Mouse (Mus musculus): ENCODE results near the gene Otud1.

Otud1 gene

DNA sequence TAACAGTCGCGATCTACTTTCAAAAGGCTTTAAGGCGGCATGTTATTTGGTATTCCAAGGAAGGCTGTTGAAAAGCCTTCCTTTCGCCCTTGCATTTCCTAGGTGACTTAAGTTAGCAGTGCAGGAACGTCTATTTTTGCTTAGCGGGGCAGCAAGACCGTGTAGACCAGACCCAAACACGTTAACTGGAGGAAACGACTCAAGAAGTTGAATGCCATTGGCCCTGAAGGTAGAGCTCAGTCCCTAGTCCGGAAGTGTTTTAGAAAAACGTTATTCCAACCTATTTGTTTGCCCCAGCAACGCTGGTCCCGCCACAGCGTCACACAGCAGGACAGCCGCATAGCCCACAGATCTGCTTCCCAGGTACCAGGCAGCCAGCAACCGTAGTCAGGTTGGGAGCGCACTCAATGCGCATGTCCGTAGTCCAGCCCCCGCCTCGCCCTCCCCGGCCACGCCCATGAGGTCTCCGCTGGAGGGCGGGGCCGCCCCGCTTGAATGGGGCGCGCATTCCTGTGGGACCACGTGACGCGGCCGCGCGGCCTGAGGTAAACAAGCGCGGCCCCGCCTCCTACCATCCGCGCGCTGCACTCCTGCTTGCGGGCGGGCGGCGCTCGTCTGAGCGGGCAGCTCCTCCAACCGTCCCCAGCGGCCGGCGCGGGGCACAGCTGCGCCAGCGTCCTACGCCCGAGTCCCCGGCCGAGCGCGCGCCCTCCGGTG is at the start of gene Otud1:
TSS of gene Otud1 (plus strand) at position 595 of the 717 bp plus-strand sequence.
- peak; percentile 99 for DNase-seq (ENCODE audit: low read depth, low spot score)

DNA sequence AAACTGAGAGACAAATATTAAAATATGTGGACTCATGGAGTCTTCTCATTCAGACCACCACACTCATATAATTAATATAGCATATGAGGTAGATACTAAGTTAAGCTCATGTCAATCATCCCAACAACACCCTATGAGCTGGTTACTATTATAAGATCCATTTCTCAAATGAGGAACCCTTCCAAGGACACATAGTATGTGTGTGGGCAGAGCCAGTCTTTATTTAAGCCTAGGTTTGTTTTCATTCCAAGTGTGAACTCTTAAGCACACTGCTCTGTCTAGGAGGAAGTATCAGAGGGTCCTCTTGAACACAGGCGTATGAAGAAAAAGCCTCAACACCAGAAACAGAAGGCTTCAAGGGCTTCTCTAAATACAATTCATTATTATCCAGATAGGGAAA is 49.7 kb upstream of the Otud1 start:
- DNase-seq (ENCODE audit: low read depth, low spot score) = no peak

DNA sequence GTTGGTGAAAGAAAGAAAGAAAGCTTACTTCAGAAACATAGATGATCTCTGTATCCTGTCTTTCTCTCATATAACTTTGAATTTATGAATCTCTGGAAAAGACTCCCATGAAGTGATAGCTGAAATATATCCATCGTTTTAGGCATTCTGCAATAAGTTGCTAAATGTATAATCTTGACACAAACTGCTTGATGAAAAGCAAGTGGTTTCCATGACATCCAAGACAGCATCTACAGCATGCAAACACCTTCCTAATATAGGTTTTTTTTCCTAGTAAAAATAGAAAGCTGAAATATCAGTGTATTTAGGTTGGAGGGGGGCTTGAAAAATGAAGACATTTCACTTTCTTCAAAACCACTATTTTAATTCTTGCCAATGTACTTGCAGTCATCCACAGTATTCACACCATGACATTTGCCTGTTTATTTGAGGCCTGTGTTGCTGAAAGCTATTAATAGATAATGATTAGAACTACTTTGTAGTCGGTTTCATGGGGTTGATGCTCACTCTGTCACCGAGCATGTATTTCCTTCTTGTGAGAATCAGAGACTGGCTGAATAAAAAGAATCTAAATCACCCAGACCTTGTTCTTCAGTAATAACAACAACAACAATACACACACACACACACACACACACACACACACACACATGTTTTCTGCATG is 49.0 kb upstream of the Otud1 start:
- no peak for DNase-seq (ENCODE audit: low read depth, low spot score)

DNA sequence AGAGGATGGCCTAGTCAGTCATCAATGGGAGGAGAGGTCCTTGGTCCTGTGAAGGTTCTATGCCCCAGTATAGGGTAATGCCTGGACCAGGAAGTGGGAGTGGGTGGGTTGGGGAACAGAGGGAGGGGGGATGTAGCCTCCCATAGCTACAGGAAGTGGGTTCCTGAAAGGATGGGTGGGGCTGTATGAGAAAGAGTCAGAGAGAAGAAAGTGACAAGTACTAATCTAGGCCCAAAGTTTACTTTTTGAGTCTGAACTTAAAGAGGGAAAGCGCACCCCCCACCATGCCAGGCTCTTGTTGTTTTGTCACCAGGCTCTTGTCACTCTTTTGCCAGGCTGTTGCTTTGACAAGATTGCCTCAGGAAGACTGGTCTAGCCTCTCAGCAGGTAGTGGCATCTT is 35.5 kb upstream of the Otud1 start:
- no peak for DNase-seq (ENCODE audit: low read depth, low spot score)

DNA sequence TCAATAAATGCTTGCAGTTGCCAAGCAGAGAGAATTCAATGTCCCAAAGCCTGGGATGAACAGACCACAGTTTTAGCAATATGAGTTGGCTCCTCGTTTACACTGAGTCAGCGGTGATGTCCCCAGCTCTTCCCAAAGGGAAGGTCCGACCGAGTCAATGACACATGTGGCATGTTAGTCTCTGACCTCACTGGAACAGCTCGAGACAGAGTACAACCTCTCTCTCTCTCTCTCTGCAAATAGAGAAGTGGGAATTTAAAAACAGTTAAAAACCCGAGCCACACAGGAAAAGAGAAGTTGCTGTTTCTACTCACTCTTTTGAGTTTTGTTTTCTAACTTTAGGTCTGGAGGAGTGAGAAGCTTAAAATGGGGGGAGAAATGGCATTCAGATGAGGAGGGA is 30.5 kb upstream of the Otud1 start:
- DNase-seq (ENCODE audit: low read depth, low spot score) = peak; percentile 78

DNA sequence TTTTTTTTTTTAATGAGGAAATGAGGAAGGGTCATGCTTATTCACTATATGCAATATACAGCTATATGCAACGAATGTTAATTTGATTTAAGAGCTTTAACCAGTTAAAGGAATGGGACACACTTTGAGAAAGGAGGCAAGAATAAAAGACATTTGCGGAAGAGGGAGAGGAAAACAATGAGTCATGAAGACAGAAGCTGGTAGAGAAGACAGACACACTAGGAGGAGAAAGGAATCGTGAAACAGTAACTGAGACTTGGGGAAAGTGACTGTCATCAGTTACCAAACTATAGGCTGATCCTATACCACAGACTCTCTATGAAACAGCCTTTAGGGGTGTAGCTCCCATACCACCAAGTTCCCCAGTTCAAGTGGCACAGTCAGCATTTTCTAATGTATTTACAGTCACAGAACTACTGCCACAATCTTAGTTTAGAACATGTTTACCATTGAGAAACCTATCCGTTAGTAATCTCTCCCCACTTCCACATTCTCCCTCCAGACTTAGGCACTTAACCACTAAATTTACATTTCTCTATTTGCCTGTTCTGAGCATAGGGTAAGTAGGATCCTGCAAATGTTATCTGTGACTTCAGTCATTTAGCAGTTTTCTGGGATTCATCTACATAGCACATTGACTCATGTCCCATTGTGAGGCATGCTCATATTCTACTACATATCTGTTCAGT is 29.5 kb upstream of the Otud1 start:
- peak; percentile 72 for DNase-seq (ENCODE audit: low read depth, low spot score)

DNA sequence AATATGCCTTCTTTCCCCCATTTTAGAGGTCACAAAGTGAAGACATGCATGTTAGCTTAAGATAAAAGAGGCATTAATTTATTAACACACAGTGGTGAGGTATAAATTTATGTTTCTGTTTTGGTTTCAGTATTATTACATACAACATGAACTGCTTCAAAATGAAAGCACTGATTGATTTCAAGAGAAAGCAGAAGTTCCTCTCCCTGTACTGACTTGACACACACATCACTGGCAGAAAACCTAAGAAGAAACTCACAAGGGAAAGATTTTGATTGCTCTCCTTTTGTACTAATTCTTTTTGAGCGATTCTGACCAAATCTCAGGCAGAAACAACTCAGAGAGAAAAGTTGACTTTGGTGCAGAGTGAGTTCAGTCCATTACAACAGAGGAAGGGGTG is 27.0 kb upstream of the Otud1 start:
- DNase-seq (ENCODE audit: low read depth, low spot score) = peak; percentile 76

DNA sequence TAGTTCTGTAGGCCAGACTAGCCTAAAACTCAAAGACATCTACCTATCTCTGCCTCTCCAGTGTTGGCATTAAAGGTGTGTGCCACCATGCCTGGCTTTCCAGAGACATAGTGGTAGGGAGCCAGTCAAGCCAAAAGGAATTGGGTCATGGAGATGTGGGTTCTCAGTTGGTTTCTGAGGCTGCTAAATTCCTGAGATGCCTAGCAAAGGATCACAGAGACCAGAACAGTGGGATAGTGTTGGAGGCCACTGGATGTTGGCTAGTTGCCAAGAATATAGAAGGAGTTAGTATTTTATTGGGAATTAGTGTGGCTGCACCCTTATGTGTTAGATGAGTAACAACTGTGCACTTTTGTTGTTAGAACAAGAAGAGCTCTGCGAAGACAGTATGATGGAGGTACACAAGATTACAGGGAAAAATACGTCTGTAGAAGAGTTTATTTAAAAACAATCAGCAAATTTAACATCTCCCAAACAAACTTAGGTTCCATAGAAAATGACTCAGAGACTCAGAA is 24.1 kb upstream of the Otud1 start:
- DNase-seq (ENCODE audit: low read depth, low spot score) = no peak

DNA sequence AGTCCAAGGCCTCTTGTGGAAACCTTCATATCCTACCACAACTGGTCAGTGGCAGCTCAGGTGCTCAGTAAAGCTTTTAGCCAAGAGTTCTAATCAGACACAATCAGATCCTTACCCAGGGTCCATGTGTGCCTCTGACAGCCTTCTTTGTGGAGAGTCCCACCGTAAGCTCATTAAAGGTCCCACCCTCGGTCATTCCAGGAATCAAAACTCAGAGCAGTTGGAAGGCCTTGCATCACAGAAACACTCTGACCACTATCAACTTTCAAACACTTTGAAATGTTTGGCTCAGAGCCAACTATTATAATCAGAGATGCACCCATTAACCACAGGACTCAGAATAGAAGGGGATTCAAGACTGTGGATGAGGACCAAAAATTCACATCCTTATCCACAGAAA is 12.4 kb upstream of the Otud1 start:
- no peak for DNase-seq (ENCODE audit: low read depth, low spot score)

DNA sequence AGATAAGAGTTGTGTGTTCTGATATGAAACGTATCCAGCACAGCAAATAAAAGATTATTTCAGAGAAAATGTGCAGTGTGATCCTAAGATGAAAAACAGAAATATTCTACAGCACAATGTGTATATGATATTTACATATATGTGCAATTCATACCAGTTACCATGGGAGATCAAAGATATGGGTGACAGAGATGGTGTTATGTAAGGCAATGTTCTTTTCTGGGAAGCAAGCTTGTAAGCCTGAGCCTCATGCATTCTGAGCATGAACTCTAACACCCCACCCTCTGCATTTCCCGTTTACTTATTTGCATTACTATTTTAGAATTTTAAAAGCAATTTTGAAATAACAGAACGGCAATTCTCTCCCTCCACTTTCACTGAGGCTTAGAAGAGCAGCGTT is 11.4 kb upstream of the Otud1 start:
- DNase-seq (ENCODE audit: low read depth, low spot score) = no peak

DNA sequence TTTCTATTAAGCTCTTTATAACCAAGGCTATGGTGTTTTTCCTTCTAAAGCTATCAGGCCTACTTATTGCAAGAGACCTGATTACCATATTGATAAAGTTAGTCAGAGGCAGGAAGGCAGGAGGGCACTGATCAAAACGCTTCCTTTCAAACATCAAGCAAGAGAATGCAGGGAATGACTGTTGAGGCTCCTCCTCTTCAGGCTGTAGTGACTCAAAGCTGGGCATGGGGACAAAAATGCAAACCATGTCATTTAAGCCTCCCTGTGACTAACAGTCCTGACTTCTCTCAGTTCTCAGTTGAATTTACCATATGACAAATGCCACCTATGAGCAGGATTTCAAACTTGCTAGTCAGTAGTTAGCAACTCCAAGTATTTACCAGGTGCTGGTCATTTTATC is 10.6 kb upstream of the Otud1 start:
- peak; percentile 58 for DNase-seq (ENCODE audit: low read depth, low spot score)

DNA sequence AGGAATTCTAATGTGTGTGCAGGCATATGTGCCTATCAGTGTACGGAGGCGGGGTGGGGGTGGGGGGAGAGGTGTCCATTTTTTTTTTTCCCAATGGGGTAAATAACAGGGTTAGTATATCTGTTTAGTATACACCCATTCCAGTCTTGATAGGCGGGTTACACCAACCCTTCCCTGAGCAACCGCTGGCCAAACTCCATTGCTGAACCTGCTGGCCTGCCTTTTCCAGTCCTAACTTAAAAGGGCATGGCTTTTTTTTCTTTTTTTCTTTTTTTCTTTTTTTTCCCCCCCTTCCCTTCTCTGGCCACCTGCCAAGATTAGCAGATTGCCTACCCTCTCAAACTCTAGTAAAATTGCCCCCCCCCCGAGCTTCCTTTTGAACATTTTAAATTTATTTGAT is 1.1 kb upstream of the Otud1 start:
- DNase-seq (ENCODE audit: low read depth, low spot score) = no peak

DNA sequence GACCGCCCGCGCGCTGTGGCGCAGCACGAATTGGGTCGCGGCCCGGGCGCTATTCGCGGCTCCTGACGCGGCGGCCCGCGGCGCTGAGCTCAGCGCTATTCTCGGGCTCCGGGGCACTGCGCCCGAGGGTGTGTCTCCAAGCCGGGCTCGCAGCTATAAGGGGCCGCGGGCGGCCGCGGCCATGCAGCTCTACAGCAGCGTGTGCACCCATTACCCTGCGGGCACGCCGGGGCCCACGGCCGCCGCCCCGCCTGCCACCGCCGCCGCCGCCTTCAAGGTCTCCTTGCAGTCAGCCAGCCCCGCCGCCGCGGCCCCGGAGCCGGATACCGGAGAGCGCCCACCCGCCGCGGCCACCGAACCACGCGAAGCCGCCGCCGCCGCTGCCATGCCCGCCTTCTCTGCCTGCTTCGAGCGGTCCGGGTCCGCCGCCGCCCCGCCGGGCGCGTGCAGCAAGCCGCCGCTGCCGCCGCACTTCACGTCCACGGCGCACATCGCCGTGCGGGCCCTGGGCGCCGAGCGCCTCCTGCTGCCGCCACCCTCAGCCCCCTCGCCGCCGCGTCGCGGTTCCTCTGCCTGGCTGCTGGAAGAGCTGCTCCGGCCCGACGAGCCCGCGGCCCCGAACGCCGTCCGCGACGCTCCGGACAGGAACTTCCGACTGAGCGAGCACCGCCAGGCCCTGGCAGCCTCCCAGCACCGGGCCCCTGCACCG is 483 bp downstream of the Otud1 start:
- DNase-seq (ENCODE audit: low read depth, low spot score) = peak; percentile 83

DNA sequence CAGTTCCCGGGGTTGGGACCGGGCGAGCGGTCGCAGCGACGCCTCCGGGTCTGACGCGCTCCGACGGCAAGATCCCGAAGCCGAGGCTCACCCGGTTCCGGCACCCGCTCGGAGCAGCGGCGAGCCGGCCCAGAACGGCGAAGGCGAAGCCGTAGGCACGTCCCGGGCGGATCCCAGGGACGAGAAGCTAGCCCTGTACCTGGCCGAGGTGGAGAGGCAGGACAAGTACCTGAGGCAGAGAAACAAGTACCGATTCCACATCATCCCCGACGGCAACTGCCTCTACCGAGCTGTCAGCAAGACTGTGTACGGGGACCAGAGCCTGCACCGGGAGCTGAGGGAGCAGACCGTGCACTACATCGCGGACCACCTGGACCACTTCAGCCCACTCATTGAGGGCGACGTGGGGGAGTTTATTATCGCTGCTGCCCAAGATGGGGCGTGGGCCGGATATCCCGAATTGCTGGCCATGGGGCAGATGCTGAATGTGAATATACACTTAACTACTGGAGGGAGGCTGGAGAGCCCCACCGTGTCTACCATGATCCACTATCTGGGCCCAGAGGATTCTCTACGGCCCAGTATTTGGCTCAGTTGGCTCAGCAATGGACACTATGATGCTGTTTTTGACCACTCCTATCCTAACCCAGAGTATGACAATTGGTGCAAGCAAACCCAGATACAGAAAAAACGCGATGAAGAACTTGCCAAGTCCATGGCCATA is 1.3 kb downstream of the Otud1 start:
- DNase-seq (ENCODE audit: low read depth, low spot score) = no peak

DNA sequence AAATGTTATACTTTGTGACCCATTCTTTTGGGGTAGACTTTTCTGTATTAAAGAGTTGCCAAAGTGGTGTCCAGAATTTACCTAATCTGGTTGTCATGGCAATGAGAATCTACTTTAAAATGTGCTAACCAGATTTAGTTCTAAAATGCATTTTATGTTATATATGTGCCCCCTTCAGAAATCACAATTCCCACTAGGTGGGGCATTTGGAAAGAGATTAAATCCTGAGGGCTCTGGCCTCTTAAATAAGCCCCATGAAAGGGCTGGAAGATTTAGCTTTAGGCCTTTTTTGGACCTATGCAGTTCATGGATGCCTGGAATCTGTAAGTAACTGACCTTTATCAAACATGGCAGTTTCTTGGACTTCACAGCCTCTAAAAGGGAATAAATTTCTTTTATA is 3.3 kb downstream of the Otud1 start:
- no peak for DNase-seq (ENCODE audit: low read depth, low spot score)

DNA sequence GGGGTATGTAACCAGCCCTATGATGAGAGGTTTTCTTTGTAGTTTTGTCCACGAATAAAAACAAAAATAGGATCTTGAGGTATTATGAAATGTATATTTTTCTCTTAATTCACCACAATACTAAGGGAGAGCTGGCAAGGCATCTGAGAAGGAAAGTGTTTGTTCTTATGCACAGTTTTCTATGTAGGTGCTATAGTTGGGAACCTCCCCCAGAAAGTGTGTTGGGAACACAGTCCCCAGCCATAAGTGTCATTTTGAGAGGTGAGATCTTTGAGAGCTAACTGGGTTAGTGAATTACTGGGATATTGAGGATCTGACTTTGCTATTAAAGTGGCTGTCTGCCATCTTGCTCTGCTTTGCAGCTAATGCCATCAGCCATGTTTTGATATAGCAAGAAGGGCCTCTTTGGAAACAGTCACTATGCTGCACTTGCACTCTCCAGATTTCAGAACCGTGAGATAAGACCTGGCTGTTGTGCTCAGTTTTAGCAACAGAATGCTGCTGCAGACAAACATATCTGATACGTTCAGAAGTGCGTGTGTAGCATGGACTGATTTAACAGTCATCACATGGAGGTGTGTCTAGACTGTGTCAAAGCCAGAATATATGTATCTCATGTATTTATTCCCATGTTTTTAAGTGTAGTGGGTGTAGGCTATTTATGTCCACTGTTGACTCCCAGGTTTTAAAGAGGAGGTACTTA is 5.7 kb downstream of the Otud1 start:
- DNase-seq (ENCODE audit: low read depth, low spot score) = no peak

DNA sequence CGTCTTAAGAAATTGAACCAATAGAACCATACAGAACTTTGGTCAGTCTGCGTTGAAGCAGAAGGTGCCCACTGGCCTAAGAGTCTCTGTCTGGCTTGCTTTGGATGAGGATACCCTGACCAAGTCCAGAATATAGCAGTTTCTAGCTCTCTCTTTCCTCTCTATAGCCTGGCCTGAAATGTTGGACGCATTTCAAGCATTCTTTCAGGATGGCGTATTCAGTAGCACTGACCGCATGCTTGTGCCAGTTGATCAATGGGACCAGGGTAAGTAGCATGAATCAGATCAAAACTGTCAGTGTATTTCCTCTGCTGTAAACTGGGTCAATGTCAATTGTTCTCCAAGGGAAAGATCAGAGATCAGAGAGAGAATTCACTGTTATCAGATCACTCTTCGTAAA is 6.6 kb downstream of the Otud1 start:
- no peak for DNase-seq (ENCODE audit: low read depth, low spot score)

DNA sequence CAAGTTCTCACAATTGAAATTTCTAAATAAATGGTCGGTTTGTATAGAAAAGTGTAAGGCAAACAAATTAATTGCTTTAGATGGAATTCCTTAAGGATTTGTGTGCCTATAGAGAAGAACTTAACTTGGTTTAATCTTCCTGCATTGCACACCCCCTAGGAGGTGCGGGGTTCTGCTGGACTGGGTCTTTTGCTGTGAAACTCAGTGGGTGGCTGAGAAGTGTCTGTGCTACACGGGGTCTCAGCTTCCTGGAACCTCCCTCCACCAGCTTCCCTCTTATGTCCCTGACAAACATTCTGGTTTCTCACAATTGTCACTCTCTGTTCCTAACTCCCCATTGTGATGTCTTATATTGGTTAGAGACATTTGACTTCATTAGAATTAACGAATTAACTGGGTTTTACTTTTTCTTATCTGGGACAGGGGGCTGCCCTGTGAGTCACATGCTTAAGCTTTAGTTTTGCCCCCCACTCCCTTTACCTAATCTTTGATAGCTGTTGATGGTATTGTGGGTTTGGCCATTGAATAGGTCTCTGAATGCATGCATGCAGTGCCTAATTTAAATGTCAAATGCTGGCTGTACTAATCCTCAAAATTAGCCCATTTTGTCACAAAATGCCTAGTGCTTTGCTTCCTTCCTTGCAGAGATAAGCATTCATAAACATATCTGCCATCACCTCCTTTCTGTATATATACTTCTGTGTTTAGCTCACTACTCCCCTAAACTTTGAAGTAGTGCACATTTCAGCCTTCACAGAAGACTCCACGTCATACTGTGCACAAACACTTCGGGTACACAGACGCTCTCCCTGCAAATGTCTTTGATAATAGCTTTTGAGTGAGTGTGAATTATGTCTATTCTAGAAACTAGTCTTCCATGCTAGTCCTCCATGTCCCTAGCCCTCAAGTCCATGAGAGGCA is 7.3 kb downstream of the Otud1 start:
- DNase-seq (ENCODE audit: low read depth, low spot score) = no peak

DNA sequence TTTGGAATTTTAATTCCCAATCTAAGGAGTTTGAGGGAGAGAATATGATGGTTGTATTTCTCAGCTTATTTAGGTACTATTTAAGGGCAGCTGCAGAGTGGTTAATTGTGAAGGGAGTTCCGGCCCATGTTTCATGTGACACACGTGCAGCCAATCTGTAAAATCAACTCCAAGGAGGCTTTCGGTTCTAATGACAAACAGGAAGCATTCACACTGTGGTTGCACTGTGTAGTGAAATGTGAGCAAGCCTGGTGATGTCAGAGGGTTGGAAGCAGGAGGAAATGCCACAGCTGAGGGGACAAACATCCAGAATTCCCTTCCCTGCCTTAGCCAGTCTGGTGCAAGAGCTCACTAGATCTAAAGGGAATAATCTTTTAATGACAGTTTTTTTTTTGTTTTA is 8.3 kb downstream of the Otud1 start:
- DNase-seq (ENCODE audit: low read depth, low spot score) = no peak

Data from A20 (cell line).